Mouse (Mus musculus) layer of hippocampus, adult 2 months (tissue): ENCODE data around the gene Colgalt2. TPM values are rescaled to one million over a fixed set of nuclear protein-coding genes. Genes with fewer than 3 reads are reported as not detected.
A peak's percentile ranks its signal among the peaks of the same experiment; 100 is the strongest.
"Not testable (repeated sequence)": the region's sequence is repeated elsewhere in the genome, so short reads cannot be mapped to it uniquely, and the experiment has no call there.

Experiments used
- DNase-seq, 2 experiments: peaks; one replicate each; pipeline ENCODE4 v3.0.0; 2022; ENCODE audit warnings: low spot score in 2 of 2
- H3K27ac ChIP-seq: fragments of 200-600 bp; 2 replicates; pipeline ENCODE4 v1.8.1; 2022
- H3K4me3 ChIP-seq: fragments of 200-600 bp; 2 replicates; pipeline ENCODE4 v1.8.1; 2022; ENCODE audit warnings: mild to moderate bottlenecking
- CTCF ChIP-seq: fragments of 200-600 bp; conservative IDR thresholded peaks from 2 replicates; pipeline ENCODE4 v1.8.1; 2022; ENCODE audit warnings: antibody characterized with exemption, mild to moderate bottlenecking, moderate library complexity
- long read RNA-seq, 2 experiments: library from polyadenylated mRNA; stranded (forward); transcript quantifications; one replicate each; pipeline ENCODE4 v2.0.0; 2021; ENCODE audit warnings: borderline mapping rate in 2 of 2
- total RNA-seq, 2 experiments: library from RNA; stranded (reverse); gene quantifications; 2 replicates each; pipeline ENCODE4 v1.2.3; 2021

The Colgalt2 gene
- 1 to 10 TPM; 6.2 to 7.1 TPM for total RNA-seq
- long read RNA-seq, experiment 1, full-length matches to known transcripts: 5 of 9 reads
- long read RNA-seq, experiment 1, partial matches to known transcripts: 4 of 9 reads
- long read RNA-seq, experiment 1, other reads (novel, unspliced or antisense): 0 of 9 reads
- long read RNA-seq, experiment 2, full-length matches to known transcripts: 7 of 8 reads
- long read RNA-seq, experiment 2, partial matches to known transcripts: 1 of 8 reads
- long read RNA-seq, experiment 2, other reads (novel, unspliced or antisense): 0 of 8 reads

- H3K4me3 ChIP-seq: peak within 1 kb of the TSS; percentile 80
- DNase-seq: peak; percentile 39 to 52
- no peak for TF ChIP-seq CTCF
- peak within 1 kb of the TSS; percentile 73 for H3K27ac ChIP-seq
Measured at GRCm38 (mm10) chr1:152399790-152400555, at the start of gene Colgalt2. Gene Colgalt2 (plus strand): TSS chr1:152399830.

- TF ChIP-seq CTCF: no peak
- Histone ChIP-seq H3K4me3 (no peak overlapping the region), H3K27ac (no peak overlapping the region)
- DNase-seq: no peak
Measured at GRCm38 (mm10) chr1:152356721-152357120, 42.9 kb upstream of the Colgalt2 start.

GRCm38 (mm10) chr1:152368311-152369088 lies 31.1 kb upstream of the Colgalt2 start:
- no peak overlapping the region for H3K4me3 ChIP-seq
- no peak for DNase-seq
- TF ChIP-seq CTCF: no peak
- H3K27ac ChIP-seq: no peak overlapping the region

- Histone ChIP-seq H3K27ac (no peak overlapping the region), H3K4me3 (no peak overlapping the region)
- DNase-seq: peak; percentile 62 to 70
- peak; percentile 91 for TF ChIP-seq CTCF
Measured at GRCm38 (mm10) chr1:152369139-152369538, 30.5 kb upstream of the Colgalt2 start.

GRCm38 (mm10) chr1:152378311-152378710 lies 21.3 kb upstream of the Colgalt2 start:
- Histone ChIP-seq H3K4me3 (no peak overlapping the region), H3K27ac (no peak overlapping the region)
- TF ChIP-seq CTCF: no peak
- no peak for DNase-seq

DNA sequence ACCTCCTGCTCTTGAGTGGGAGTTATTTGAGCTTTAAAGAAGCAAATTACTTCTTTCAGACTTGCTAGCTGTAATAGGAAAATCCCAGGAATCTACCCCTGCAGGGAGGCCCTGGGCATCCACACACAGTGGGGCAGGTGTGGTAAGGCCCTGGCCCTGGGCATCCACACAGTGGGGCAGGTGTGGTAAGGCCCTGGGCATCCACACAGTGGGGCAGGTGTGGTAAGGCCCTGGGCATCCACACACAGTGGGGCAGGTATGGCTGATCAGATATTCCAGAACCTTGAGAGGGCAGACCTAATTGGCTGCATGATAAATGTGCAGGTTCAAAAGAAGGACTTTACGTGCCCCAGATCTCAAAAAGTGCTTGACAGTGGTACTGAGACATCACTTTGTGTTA lies 15.0 kb upstream of the Colgalt2 start:
- Histone ChIP-seq H3K27ac (no peak overlapping the region), H3K4me3 (no peak overlapping the region)
- no peak for TF ChIP-seq CTCF
- no peak for DNase-seq

GRCm38 (mm10) chr1:152385693-152386092 lies 13.9 kb upstream of the Colgalt2 start:
- H3K4me3 ChIP-seq: peak overlapping the region; percentile 75
- DNase-seq: not testable (repeated sequence)
- H3K27ac ChIP-seq: peak overlapping the region; percentile 90

DNA sequence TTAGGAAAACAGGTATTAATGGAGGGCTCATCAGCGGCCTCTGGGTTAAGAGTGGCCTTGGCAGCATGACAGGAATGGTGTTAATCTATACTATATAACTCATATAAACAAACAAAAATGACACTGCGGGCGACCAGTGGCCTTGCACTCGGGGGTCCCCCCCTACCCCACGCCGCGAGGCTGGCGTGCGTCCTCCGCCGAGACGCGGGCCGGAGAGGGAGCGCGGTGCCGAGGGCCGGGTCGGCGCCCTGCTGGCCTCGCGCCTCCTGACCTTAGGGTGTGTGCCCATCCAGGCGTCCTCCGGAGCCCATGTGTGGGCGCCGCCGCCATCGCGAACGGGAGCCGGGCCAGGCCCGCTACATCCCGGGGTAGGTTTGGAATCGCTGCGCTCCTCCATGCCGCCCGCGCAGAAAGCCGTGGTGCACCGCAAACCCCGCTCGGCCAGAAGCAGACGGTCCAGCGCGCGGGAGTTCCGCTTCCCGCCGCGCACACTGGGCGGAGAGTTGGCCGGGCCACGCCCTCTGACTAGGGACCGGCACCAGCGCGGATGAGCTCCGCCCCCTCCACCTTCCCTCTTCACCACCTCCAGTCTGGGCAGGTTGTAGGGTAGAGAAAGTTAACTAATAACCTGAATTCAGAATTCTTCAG lies 13.3 kb upstream of the Colgalt2 start, which contains the start of gene Tsen15:
TSS of gene Tsen15 (minus strand) at position 501 of the 648 bp plus-strand sequence.
- peak within 1 kb of the TSS; percentile 90 for H3K27ac ChIP-seq
- DNase-seq: peak; percentile 83 to 89
- no peak for TF ChIP-seq CTCF
- peak within 1 kb of the TSS; percentile 75 for H3K4me3 ChIP-seq

DNA sequence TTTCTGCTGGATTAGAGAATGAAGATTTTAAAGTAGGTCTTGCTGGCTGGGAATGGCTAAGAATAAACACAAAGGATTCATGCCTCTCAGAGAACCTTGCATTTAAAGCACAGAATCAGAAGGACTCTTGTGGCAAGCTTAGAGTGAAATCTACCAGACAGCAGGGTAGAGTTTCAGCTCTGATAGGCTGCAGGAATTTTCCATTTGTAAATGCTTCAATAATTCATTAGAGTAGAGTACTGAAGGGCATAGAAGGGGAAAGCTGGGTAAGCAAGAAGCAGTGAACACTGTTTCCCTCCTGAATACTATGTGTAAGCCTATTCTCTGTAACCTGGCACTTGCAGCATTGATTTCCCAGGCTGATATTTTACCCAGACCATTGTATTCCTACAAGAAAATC lies 10.4 kb upstream of the Colgalt2 start:
- DNase-seq: no peak
- Histone ChIP-seq H3K4me3 (no peak overlapping the region), H3K27ac (no peak overlapping the region)
- TF ChIP-seq CTCF: no peak

GRCm38 (mm10) chr1:152394137-152394536 lies 5.5 kb upstream of the Colgalt2 start:
- no peak for TF ChIP-seq CTCF
- no peak overlapping the region for H3K27ac ChIP-seq
- DNase-seq: no peak
- no peak overlapping the region for H3K4me3 ChIP-seq

GRCm38 (mm10) chr1:152394956-152395515 lies 4.6 kb upstream of the Colgalt2 start:
- no peak overlapping the region for H3K27ac ChIP-seq
- no peak overlapping the region for H3K4me3 ChIP-seq
- DNase-seq: no peak
- no peak for TF ChIP-seq CTCF

DNA sequence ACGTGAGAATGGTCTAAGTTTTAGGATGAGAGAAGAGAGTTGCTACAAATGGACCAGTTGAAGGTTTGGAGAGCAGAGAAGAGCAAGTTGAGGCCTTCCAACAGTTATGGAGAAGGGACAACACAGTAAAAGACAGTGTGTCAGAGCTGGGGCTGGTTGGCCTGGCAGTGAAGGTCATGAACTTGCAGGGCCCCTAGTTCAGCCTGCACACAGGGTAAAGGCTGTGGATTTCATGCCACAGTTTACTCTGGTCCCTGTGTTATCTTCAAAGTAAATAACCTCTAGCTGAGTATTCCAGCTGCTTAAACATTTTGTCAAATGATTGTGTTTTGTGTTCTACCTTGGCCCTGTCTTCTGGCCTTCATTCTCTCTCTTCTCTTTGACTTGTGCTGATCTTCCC lies 922 bp upstream of the Colgalt2 start:
- H3K4me3 ChIP-seq: no peak overlapping the region
- no peak for DNase-seq

More for the DNA sequence above, 922 bp upstream of the Colgalt2 start:
- H3K27ac ChIP-seq: no peak overlapping the region
- no peak for TF ChIP-seq CTCF
